Mouse (Mus musculus): ENCODE data around the gene Pstpip1. TPM values are rescaled to one million over a fixed set of nuclear protein-coding genes. Genes with fewer than 3 reads are reported as not detected.

Gene Pstpip1
- polyA plus RNA-seq, 1 experiment from 2014 or later = 2.6 TPM

- no peak for ATAC-seq (ENCODE audit: low read depth)
- Histone ChIP-seq H3K36me3 (ENCODE audit: control insufficient read depth, insufficient read depth, low read length) (no peaks in the 10 kb centered on the region), H3K27me3 (ENCODE audit: control insufficient read depth, insufficient read depth, low read depth, low read length) (no peaks in the 10 kb centered on the region), H3K4me3 (ENCODE audit: low read length) (no peak overlapping the region), H3K9ac (ENCODE audit: low read length) (no peak overlapping the region), H3K9me3 (ENCODE audit: control insufficient read depth, low read length) (no peaks in the 10 kb centered on the region), H3K27ac (ENCODE audit: low read length) (no peak overlapping the region), H3K4me1 (replicated peaks; ENCODE audit: control insufficient read depth, insufficient read depth, low read length) (peaks cover 20% of the 10 kb centered on the region), H3K4me2 (ENCODE audit: low read depth, low read length) (no peak overlapping the region)
- WGBS = 34% methylated on average over 2 of the region's 2 CpGs
Measured at GRCm38 (mm10) chr9:56158077-56158476, 68.3 kb downstream of the Pstpip1 start.

- WGBS = 9% methylated on average over 2 of the region's 2 CpGs
- Histone ChIP-seq H3K36me3 (ENCODE audit: control insufficient read depth, insufficient read depth, low read length) (no peaks in the 10 kb centered on the region), H3K4me3 (ENCODE audit: low read length) (peak overlapping the region; percentile 95), H3K9ac (ENCODE audit: low read length) (peak overlapping the region; percentile 94), H3K4me2 (ENCODE audit: low read depth, low read length) (peak overlapping the region; percentile 68), H3K4me1 (replicated peaks; ENCODE audit: control insufficient read depth, insufficient read depth, low read length) (peaks cover 20% of the 10 kb centered on the region), H3K27ac (ENCODE audit: low read length) (no peak overlapping the region), H3K27me3 (ENCODE audit: control insufficient read depth, insufficient read depth, low read depth, low read length) (no peaks in the 10 kb centered on the region), H3K9me3 (ENCODE audit: control insufficient read depth, low read length) (no peaks in the 10 kb centered on the region)
- no peak for ATAC-seq (ENCODE audit: low read depth)
Measured at GRCm38 (mm10) chr9:56159456-56159855, 69.7 kb downstream of the Pstpip1 start.

GRCm38 (mm10) chr9:56160341-56161141, 70.8 kb downstream of the Pstpip1 start:
- Histone ChIP-seq H3K27ac (ENCODE audit: low read length) (peak overlapping the region; percentile 88), H3K4me1 (replicated peaks; ENCODE audit: control insufficient read depth, insufficient read depth, low read length) (peaks cover 20% of the 10 kb centered on the region), H3K4me2 (ENCODE audit: low read depth, low read length) (peak overlapping the region; percentile 68), H3K4me3 (ENCODE audit: low read length) (peak overlapping the region; percentile 95), H3K9ac (ENCODE audit: low read length) (peak overlapping the region; percentile 94), H3K27me3 (ENCODE audit: control insufficient read depth, insufficient read depth, low read depth, low read length) (no peaks in the 10 kb centered on the region), H3K36me3 (ENCODE audit: control insufficient read depth, insufficient read depth, low read length) (no peaks in the 10 kb centered on the region), H3K9me3 (ENCODE audit: control insufficient read depth, low read length) (no peaks in the 10 kb centered on the region)
- WGBS = under 1% methylated on average over 77 of the region's 82 CpGs
- peak; percentile 98 for ATAC-seq (ENCODE audit: low read depth)

GRCm38 (mm10) chr9:56165377-56165776, 75.6 kb downstream of the Pstpip1 start, which contains the start of gene Tspan3:
Gene Tspan3, minus strand, starts transcription at chr9:56165477.
- H3K27ac ChIP-seq (ENCODE audit: low read length) = no peak within 1 kb of the TSS
- no peaks in the 10 kb centered on the region for H3K4me1 ChIP-seq (replicated peaks; ENCODE audit: control insufficient read depth, insufficient read depth, low read length)
- H3K4me3 ChIP-seq (ENCODE audit: low read length) = no peak within 1 kb of the TSS
- H3K4me2 ChIP-seq (ENCODE audit: low read depth, low read length) = no peak within 1 kb of the TSS
- 89% methylated on average over 6 of the region's 6 CpGs for WGBS
- no peaks in the 10 kb centered on the region for H3K36me3 ChIP-seq (ENCODE audit: control insufficient read depth, insufficient read depth, low read length)
- no peak for ATAC-seq (ENCODE audit: low read depth)
- H3K9me3 ChIP-seq (ENCODE audit: control insufficient read depth, low read length) = no peaks in the 10 kb centered on the region
- no peak within 1 kb of the TSS for H3K9ac ChIP-seq (ENCODE audit: low read length)
- no peaks in the 10 kb centered on the region for H3K27me3 ChIP-seq (ENCODE audit: control insufficient read depth, insufficient read depth, low read depth, low read length)

- no peak for ATAC-seq (ENCODE audit: low read depth)
- Histone ChIP-seq H3K9me3 (ENCODE audit: control insufficient read depth, low read length) (no peaks in the 10 kb centered on the region), H3K27me3 (ENCODE audit: control insufficient read depth, insufficient read depth, low read depth, low read length) (no peaks in the 10 kb centered on the region), H3K4me1 (replicated peaks; ENCODE audit: control insufficient read depth, insufficient read depth, low read length) (no peaks in the 10 kb centered on the region), H3K27ac (ENCODE audit: low read length) (no peak overlapping the region), H3K9ac (ENCODE audit: low read length) (no peak overlapping the region), H3K4me2 (ENCODE audit: low read depth, low read length) (no peak overlapping the region), H3K4me3 (ENCODE audit: low read length) (no peak overlapping the region), H3K36me3 (ENCODE audit: control insufficient read depth, insufficient read depth, low read length) (no peaks in the 10 kb centered on the region)
- WGBS = 37% methylated on average over 5 of the region's 5 CpGs
Measured at GRCm38 (mm10) chr9:56166161-56166560, 76.4 kb downstream of the Pstpip1 start.

- H3K4me2 ChIP-seq (ENCODE audit: low read depth, low read length) = no peak overlapping the region
- no peak overlapping the region for H3K4me3 ChIP-seq (ENCODE audit: low read length)
- no peak for ATAC-seq (ENCODE audit: low read depth)
- no peaks in the 10 kb centered on the region for H3K4me1 ChIP-seq (replicated peaks; ENCODE audit: control insufficient read depth, insufficient read depth, low read length)
- H3K27me3 ChIP-seq (ENCODE audit: control insufficient read depth, insufficient read depth, low read depth, low read length) = no peaks in the 10 kb centered on the region
- no peak overlapping the region for H3K9ac ChIP-seq (ENCODE audit: low read length)
- H3K9me3 ChIP-seq (ENCODE audit: control insufficient read depth, low read length) = no peaks in the 10 kb centered on the region
- no peak overlapping the region for H3K27ac ChIP-seq (ENCODE audit: low read length)
- no peaks in the 10 kb centered on the region for H3K36me3 ChIP-seq (ENCODE audit: control insufficient read depth, insufficient read depth, low read length)
- 69% methylated on average over 6 of the region's 6 CpGs for WGBS
Measured at GRCm38 (mm10) chr9:56167690-56168089, 77.9 kb downstream of the Pstpip1 start.

GRCm38 (mm10) chr9:56175316-56175715, 85.6 kb downstream of the Pstpip1 start:
- 76% methylated on average over 3 of the region's 3 CpGs for WGBS
- Histone ChIP-seq H3K36me3 (ENCODE audit: control insufficient read depth, insufficient read depth, low read length) (no peaks in the 10 kb centered on the region), H3K9ac (ENCODE audit: low read length) (no peak overlapping the region), H3K4me2 (ENCODE audit: low read depth, low read length) (no peak overlapping the region), H3K27ac (ENCODE audit: low read length) (no peak overlapping the region), H3K27me3 (ENCODE audit: control insufficient read depth, insufficient read depth, low read depth, low read length) (no peaks in the 10 kb centered on the region), H3K9me3 (ENCODE audit: control insufficient read depth, low read length) (no peaks in the 10 kb centered on the region), H3K4me3 (ENCODE audit: low read length) (no peak overlapping the region), H3K4me1 (replicated peaks; ENCODE audit: control insufficient read depth, insufficient read depth, low read length) (no peaks in the 10 kb centered on the region)
- ATAC-seq (ENCODE audit: low read depth) = no peak

- no peaks in the 10 kb centered on the region for H3K4me1 ChIP-seq (replicated peaks; ENCODE audit: control insufficient read depth, insufficient read depth, low read length)
- no peak for ATAC-seq (ENCODE audit: low read depth)
- H3K27me3 ChIP-seq (ENCODE audit: control insufficient read depth, insufficient read depth, low read depth, low read length) = no peaks in the 10 kb centered on the region
- H3K9me3 ChIP-seq (ENCODE audit: control insufficient read depth, low read length) = no peaks in the 10 kb centered on the region
- 88% methylated on average over 4 of the region's 4 CpGs for WGBS
- no peak overlapping the region for H3K27ac ChIP-seq (ENCODE audit: low read length)
- H3K36me3 ChIP-seq (ENCODE audit: control insufficient read depth, insufficient read depth, low read length) = no peaks in the 10 kb centered on the region
- no peak overlapping the region for H3K4me2 ChIP-seq (ENCODE audit: low read depth, low read length)
- no peak overlapping the region for H3K4me3 ChIP-seq (ENCODE audit: low read length)
- no peak overlapping the region for H3K9ac ChIP-seq (ENCODE audit: low read length)
Measured at GRCm38 (mm10) chr9:56177354-56177753, 87.6 kb downstream of the Pstpip1 start.
